Mouse (Mus musculus): ENCODE measurements around the gene Izumo4.

Izumo4 gene

GRCm38 (mm10) chr10:80701721-80702535 is at the start of gene Izumo4, which contains the start of gene Mob3a:
Gene Izumo4, plus strand, starts transcription at chr10:80702184.
Gene Mob3a, minus strand, starts transcription at chr10:80701977.
- DNase-seq (ENCODE audit: inconsistent age in 2 of 2, low spot score in 1 of 2), result peak; percentile 100

- DNase-seq (ENCODE audit: inconsistent age in 2 of 2, low spot score in 1 of 2), result peak; percentile 72 to 77
Observed at GRCm38 (mm10) chr10:80653156-80653720, 48.7 kb upstream of the Izumo4 start.

- DNase-seq (ENCODE audit: inconsistent age in 2 of 2, low spot score in 1 of 2), result peak in 1 of 2 experiments; percentile 52
Observed at GRCm38 (mm10) chr10:80654866-80655265, 47.1 kb upstream of the Izumo4 start.

GRCm38 (mm10) chr10:80655406-80656129 is 46.4 kb upstream of the Izumo4 start:
- peak in 1 of 2 experiments; percentile 56 for DNase-seq (ENCODE audit: inconsistent age in 2 of 2, low spot score in 1 of 2)

GRCm38 (mm10) chr10:80656130-80656862 is 45.7 kb upstream of the Izumo4 start:
- DNase-seq (ENCODE audit: inconsistent age in 2 of 2, low spot score in 1 of 2), result peak; percentile 97 to 99

GRCm38 (mm10) chr10:80656863-80657623 is 44.9 kb upstream of the Izumo4 start, which contains the start of gene Btbd2:
Gene Btbd2, minus strand, starts transcription at chr10:80657071.
- no peak for DNase-seq (ENCODE audit: inconsistent age in 2 of 2, low spot score in 1 of 2)

GRCm38 (mm10) chr10:80658194-80658840 is 43.7 kb upstream of the Izumo4 start:
- no peak for DNase-seq (ENCODE audit: inconsistent age in 2 of 2, low spot score in 1 of 2)

- no peak for DNase-seq (ENCODE audit: inconsistent age in 2 of 2, low spot score in 1 of 2)
Observed at GRCm38 (mm10) chr10:80658841-80659202, 43.2 kb upstream of the Izumo4 start.

GRCm38 (mm10) chr10:80659213-80659612 is 42.8 kb upstream of the Izumo4 start:
- DNase-seq (ENCODE audit: inconsistent age in 2 of 2, low spot score in 1 of 2), result peak; percentile 70 to 91

GRCm38 (mm10) chr10:80661149-80661548 is 40.8 kb upstream of the Izumo4 start:
- peak in 1 of 2 experiments; percentile 71 for DNase-seq (ENCODE audit: inconsistent age in 2 of 2, low spot score in 1 of 2)

- DNase-seq (ENCODE audit: inconsistent age in 2 of 2, low spot score in 1 of 2), result peak; percentile 25 to 64
Observed at GRCm38 (mm10) chr10:80663485-80664196, 38.3 kb upstream of the Izumo4 start.

GRCm38 (mm10) chr10:80664197-80665015 is 37.6 kb upstream of the Izumo4 start:
- peak; percentile 93 to 94 for DNase-seq (ENCODE audit: inconsistent age in 2 of 2, low spot score in 1 of 2)

- DNase-seq (ENCODE audit: inconsistent age in 2 of 2, low spot score in 1 of 2), result peak; percentile 87 to 93
Observed at GRCm38 (mm10) chr10:80665016-80665380, 37.0 kb upstream of the Izumo4 start.

GRCm38 (mm10) chr10:80665459-80665858 is 36.5 kb upstream of the Izumo4 start:
- peak in 1 of 2 experiments; percentile 55 for DNase-seq (ENCODE audit: inconsistent age in 2 of 2, low spot score in 1 of 2)

GRCm38 (mm10) chr10:80665981-80666733 is 35.8 kb upstream of the Izumo4 start:
- peak in 1 of 2 experiments; percentile 65 for DNase-seq (ENCODE audit: inconsistent age in 2 of 2, low spot score in 1 of 2)

- no peak for DNase-seq (ENCODE audit: inconsistent age in 2 of 2, low spot score in 1 of 2)
Observed at GRCm38 (mm10) chr10:80666837-80667412, 35.1 kb upstream of the Izumo4 start.

- peak in 1 of 2 experiments; percentile 54 for DNase-seq (ENCODE audit: inconsistent age in 2 of 2, low spot score in 1 of 2)
Observed at GRCm38 (mm10) chr10:80668614-80669013, 33.4 kb upstream of the Izumo4 start.

Measured in adrenal gland, adult (tissue).